Mouse (Mus musculus) liver, embryonic 15.5 days (tissue): ENCODE data around the gene Ibtk. TPM values are rescaled to one million over a fixed set of nuclear protein-coding genes. Genes with fewer than 3 reads are reported as not detected.

Experiments used
- ATAC-seq: fragments of 200-750 bp; cut with Nextera tagmentation; 2 replicates; pipeline ENCODE4 v1.8.0; 2017; ENCODE audit warnings: moderate number of reproducible peaks, mild to moderate bottlenecking, moderate library complexity; ENCODE audit not compliant: insufficient read depth
- H3K27ac ChIP-seq: fragments of 300-500 bp; sonication (generic); replicated peaks from 2 replicates; pipeline ENCODE4 v1.5.1; 2015; ENCODE audit warnings: mild to moderate bottlenecking, inconsistent platforms
- H3K27me3 ChIP-seq: fragments of 300-500 bp; sonication (generic); 2 replicates; pipeline ENCODE4 v1.6.1; 2015; ENCODE audit warnings: mild to moderate bottlenecking, inconsistent platforms
- H3K36me3 ChIP-seq: fragments of 300-500 bp; sonication (generic); replicated peaks from 2 replicates; pipeline ENCODE4 v1.6.1; 2015; ENCODE audit warnings: moderate library complexity, mild to moderate bottlenecking, inconsistent platforms
- H3K4me1 ChIP-seq: fragments of 300-500 bp; sonication (generic); replicated peaks from 2 replicates; pipeline ENCODE4 v1.6.1; 2015; ENCODE audit warnings: inconsistent platforms
- H3K4me2 ChIP-seq: fragments of 300-500 bp; sonication (generic); 2 replicates; pipeline ENCODE4 v1.6.1; 2015; ENCODE audit warnings: moderate library complexity, mild to moderate bottlenecking, inconsistent platforms
- H3K4me3 ChIP-seq: fragments of 300-500 bp; sonication (generic); replicated peaks from 2 replicates; pipeline ENCODE4 v1.5.1; 2015; ENCODE audit warnings: mild to moderate bottlenecking, inconsistent platforms
- H3K9ac ChIP-seq: fragments of 300-500 bp; sonication (generic); 2 replicates; pipeline ENCODE4 v1.6.1; 2015; ENCODE audit warnings: moderate library complexity, mild to moderate bottlenecking, inconsistent platforms
- H3K9me3 ChIP-seq: fragments of 300-500 bp; sonication (generic); replicated peaks from 2 replicates; pipeline ENCODE4 v1.6.1; 2016; ENCODE audit warnings: inconsistent platforms
- WGBS: fragments of 180-500 bp; shearing (Covaris S2); methylation state at CpG from one replicate; pipeline ENCODE4 v1.1.7; 2015; ENCODE audit warnings: mixed read lengths; ENCODE audit not compliant: insufficient replicate concordance; 5-methylcytosine and 5-hydroxymethylcytosine counted together
- polyA plus RNA-seq: library from polyadenylated mRNA; unstranded; fragments of >200 nt; fragmentation: Nextera tagmentation; extraction: Ambion mirVana; gene quantifications from 2 replicates; pipeline ENCODE4 v1.2.1, GENCODE M21; 2015

Ibtk gene
- polyA plus RNA-seq, 1 experiment from 2014 or later: 23.9 TPM

DNA sequence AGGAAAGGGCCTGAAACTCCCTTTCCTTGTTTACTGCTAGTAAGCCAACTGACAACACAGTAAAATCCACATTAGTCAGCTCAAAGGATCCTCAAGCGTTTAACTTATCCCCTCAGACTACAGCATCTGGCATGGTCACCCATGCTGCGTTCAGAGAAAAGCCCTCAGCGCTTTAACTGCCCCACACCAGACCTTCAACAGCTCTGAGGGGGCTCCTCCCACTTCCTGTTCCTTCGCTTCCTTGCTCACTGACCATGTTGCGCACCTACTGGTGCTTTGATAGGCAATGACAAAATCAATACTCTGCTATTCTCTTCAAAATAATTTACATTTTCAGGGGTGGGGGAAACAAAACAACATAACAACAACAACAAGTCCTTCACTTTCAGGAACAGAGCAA is 47.2 kb downstream of the Ibtk start:
- H3K4me1 ChIP-seq: no peaks in the 10 kb centered on the region
- 78% methylated on average over 5 of the region's 5 CpGs for WGBS
- no peak overlapping the region for H3K9ac ChIP-seq
- H3K9me3 ChIP-seq: no peaks in the 10 kb centered on the region
- no peak overlapping the region for H3K4me2 ChIP-seq
- H3K4me3 ChIP-seq: no peak overlapping the region
- peaks cover 80% of the 10 kb centered on the region for H3K36me3 ChIP-seq
- no peak overlapping the region for H3K27ac ChIP-seq
- ATAC-seq: no peak
- H3K27me3 ChIP-seq: no peaks in the 10 kb centered on the region

DNA sequence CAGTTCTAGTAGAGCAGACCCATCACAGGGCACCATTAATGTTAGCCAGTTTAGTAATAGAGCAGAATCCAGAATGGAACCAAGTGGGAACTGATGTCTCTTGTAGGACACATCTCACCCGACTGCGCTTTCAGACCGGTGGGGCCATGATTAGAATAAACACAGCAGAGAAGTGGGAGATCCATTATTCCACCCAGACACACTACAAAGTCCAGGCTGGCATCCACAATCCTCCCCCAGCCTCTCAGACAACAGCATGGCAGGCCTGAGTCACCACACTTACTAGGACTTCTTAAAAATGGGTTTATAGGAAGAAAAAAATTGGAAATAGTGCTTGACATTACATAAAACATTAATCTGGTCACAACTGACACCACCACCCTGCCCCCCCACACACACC is 53.5 kb downstream of the Ibtk start:
- Histone ChIP-seq H3K27ac (no peak overlapping the region), H3K27me3 (no peaks in the 10 kb centered on the region), H3K9ac (no peak overlapping the region), H3K9me3 (no peaks in the 10 kb centered on the region), H3K36me3 (peaks cover 50% of the 10 kb centered on the region), H3K4me2 (no peak overlapping the region), H3K4me3 (no peak overlapping the region), H3K4me1 (no peaks in the 10 kb centered on the region)
- WGBS: 84% methylated on average over 3 of the region's 3 CpGs
- ATAC-seq: no peak

GRCm38 (mm10) chr9:85693231-85694116 is 55.7 kb downstream of the Ibtk start:
- H3K9ac ChIP-seq: no peak overlapping the region
- no peak for ATAC-seq
- H3K36me3 ChIP-seq: peaks cover 61% of the 10 kb centered on the region
- H3K9me3 ChIP-seq: no peaks in the 10 kb centered on the region
- H3K4me3 ChIP-seq: no peak overlapping the region
- H3K4me1 ChIP-seq: no peaks in the 10 kb centered on the region
- no peak overlapping the region for H3K27ac ChIP-seq
- H3K4me2 ChIP-seq: no peak overlapping the region
- WGBS: 65% methylated on average over 6 of the region's 6 CpGs
- H3K27me3 ChIP-seq: no peaks in the 10 kb centered on the region

DNA sequence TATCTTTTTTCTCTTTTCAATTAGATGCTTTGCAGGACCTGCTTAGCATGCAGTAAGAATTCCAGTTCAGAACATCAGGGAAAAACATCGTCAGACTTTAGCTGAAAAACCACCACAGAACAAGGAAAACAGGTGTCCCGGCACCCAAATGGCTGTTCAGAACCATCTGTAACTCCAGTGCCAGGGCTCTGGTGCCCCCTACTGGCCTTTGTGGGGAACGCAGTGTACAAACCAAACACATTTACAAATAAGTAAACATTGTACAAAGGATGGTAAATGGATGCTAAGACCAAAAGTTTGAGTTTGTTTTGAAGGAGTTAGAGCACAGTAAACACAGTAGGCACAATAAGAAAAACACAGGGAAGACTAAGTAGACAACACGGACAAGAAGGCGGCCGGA is 64.1 kb downstream of the Ibtk start:
- ATAC-seq: no peak
- Histone ChIP-seq H3K9ac (no peak overlapping the region), H3K4me1 (no peaks in the 10 kb centered on the region), H3K36me3 (peaks cover 36% of the 10 kb centered on the region), H3K4me3 (no peak overlapping the region), H3K27me3 (no peaks in the 10 kb centered on the region), H3K4me2 (no peak overlapping the region), H3K27ac (no peak overlapping the region), H3K9me3 (no peaks in the 10 kb centered on the region)
- WGBS: 83% methylated on average over 6 of the region's 6 CpGs

DNA sequence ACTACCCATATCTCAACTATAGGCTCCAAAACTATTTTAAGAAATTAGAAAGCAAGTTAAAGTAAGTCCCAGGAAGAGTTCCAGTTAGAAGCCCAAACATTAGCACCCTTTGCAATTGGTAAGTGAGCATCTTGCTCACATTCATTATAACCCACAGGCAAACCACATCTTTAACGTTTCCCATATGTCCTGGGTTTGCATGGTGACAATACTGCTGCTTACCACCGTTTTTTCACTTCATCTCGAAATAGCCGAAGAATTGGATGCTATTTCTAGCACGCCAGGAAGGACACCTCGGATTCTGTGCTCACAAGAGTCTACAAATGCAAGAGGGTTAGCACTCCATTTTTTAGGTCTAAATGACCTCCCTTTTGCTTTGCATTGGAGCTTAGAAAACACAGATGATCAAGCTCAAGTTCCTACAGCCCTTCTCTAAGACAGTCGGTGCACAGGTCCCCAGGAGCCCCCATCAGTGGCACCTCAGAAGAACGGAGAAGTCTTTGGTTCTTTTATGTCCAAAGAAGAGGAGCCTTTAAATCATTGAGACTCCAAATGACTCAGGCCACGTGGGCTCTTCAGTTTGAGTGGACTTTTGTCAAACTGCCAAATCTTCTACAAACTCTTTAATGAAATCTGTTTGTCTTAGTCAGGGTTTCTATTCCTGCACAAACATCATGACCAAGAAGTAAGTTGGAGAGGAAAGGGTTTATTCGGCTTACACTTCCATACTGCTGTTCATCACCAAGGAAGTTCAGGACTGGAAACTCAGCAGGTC is 73.8 kb downstream of the Ibtk start:
- no peaks in the 10 kb centered on the region for H3K9me3 ChIP-seq
- no peak overlapping the region for H3K9ac ChIP-seq
- H3K4me3 ChIP-seq: no peak overlapping the region
- H3K4me1 ChIP-seq: no peaks in the 10 kb centered on the region
- no peak for ATAC-seq
- H3K27me3 ChIP-seq: no peaks in the 10 kb centered on the region
- no peak overlapping the region for H3K4me2 ChIP-seq
- no peaks in the 10 kb centered on the region for H3K36me3 ChIP-seq
- 64% methylated on average over 10 of the region's 10 CpGs for WGBS
- no peak overlapping the region for H3K27ac ChIP-seq

- Histone ChIP-seq H3K27ac (no peak overlapping the region), H3K4me3 (no peak overlapping the region), H3K4me2 (no peak overlapping the region), H3K4me1 (no peaks in the 10 kb centered on the region), H3K9me3 (no peaks in the 10 kb centered on the region), H3K27me3 (no peaks in the 10 kb centered on the region), H3K36me3 (no peaks in the 10 kb centered on the region), H3K9ac (no peak overlapping the region)
- 59% methylated on average over 15 of the region's 15 CpGs for WGBS
- no peak for ATAC-seq
Observed at GRCm38 (mm10) chr9:85673907-85674481, 75.1 kb downstream of the Ibtk start.

- 66% methylated on average over 6 of the region's 6 CpGs for WGBS
- no peak overlapping the region for H3K9ac ChIP-seq
- H3K4me2 ChIP-seq: no peak overlapping the region
- no peak overlapping the region for H3K27ac ChIP-seq
- H3K4me3 ChIP-seq: no peak overlapping the region
- H3K36me3 ChIP-seq: no peaks in the 10 kb centered on the region
- H3K4me1 ChIP-seq: no peaks in the 10 kb centered on the region
- no peak for ATAC-seq
- H3K9me3 ChIP-seq: no peaks in the 10 kb centered on the region
- no peaks in the 10 kb centered on the region for H3K27me3 ChIP-seq
Observed at GRCm38 (mm10) chr9:85671582-85672331, 77.4 kb downstream of the Ibtk start.

DNA sequence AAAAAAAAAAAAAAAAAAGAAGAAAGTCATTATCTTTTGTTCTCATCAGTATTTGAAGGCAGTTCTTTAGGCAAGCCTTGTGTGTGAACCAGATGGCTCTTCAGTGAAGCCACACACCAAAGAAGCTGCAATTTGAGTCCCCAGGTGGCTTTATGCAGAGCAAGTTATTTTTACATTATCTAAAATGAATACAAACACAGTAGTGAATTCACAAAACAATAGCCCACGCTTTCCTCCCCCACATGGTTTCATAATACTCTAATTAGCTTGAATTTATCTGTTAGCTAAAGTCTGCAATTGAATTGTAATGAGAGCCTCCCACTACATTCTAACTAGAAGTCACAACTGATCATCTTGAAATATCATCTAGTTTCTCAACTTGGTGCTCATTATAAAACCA is 84.8 kb downstream of the Ibtk start:
- Histone ChIP-seq H3K27ac (no peak overlapping the region), H3K4me1 (no peaks in the 10 kb centered on the region), H3K9ac (no peak overlapping the region), H3K36me3 (no peaks in the 10 kb centered on the region), H3K9me3 (no peaks in the 10 kb centered on the region), H3K27me3 (no peaks in the 10 kb centered on the region), H3K4me3 (no peak overlapping the region), H3K4me2 (no peak overlapping the region)
- 49% methylated on average over 1 of the region's 1 CpGs for WGBS
- no peak for ATAC-seq

- Histone ChIP-seq H3K27ac (no peak overlapping the region), H3K4me3 (no peak overlapping the region), H3K4me2 (no peak overlapping the region), H3K27me3 (no peaks in the 10 kb centered on the region), H3K4me1 (no peaks in the 10 kb centered on the region), H3K9ac (no peak overlapping the region), H3K9me3 (no peaks in the 10 kb centered on the region), H3K36me3 (no peaks in the 10 kb centered on the region)
- no peak for ATAC-seq
- 47% methylated on average over 1 of the region's 1 CpGs for WGBS
Observed at GRCm38 (mm10) chr9:85663810-85664209, 85.3 kb downstream of the Ibtk start.

- H3K4me1 ChIP-seq: no peaks in the 10 kb centered on the region
- 26% methylated on average over 8 of the region's 8 CpGs for WGBS
- H3K4me3 ChIP-seq: no peak overlapping the region
- no peaks in the 10 kb centered on the region for H3K9me3 ChIP-seq
- H3K27ac ChIP-seq: no peak overlapping the region
- H3K27me3 ChIP-seq: no peaks in the 10 kb centered on the region
- ATAC-seq: no peak
- no peak overlapping the region for H3K4me2 ChIP-seq
- no peaks in the 10 kb centered on the region for H3K36me3 ChIP-seq
- H3K9ac ChIP-seq: no peak overlapping the region
Observed at GRCm38 (mm10) chr9:85663091-85663490, 86.0 kb downstream of the Ibtk start.

GRCm38 (mm10) chr9:85653401-85653800 is 95.7 kb downstream of the Ibtk start:
- Histone ChIP-seq H3K4me2 (no peak overlapping the region), H3K36me3 (no peaks in the 10 kb centered on the region), H3K27ac (no peak overlapping the region), H3K9ac (no peak overlapping the region), H3K4me3 (no peak overlapping the region), H3K27me3 (no peaks in the 10 kb centered on the region), H3K4me1 (no peaks in the 10 kb centered on the region), H3K9me3 (no peaks in the 10 kb centered on the region)
- WGBS: 59% methylated on average over 4 of the region's 4 CpGs
- no peak for ATAC-seq
